Mouse (Mus musculus) midbrain, embryonic 11.5 days (tissue): ENCODE measurements around the gene Nepro. TPM values are rescaled to one million over a fixed set of nuclear protein-coding genes. Genes with fewer than 3 reads are reported as not detected.

ENCODE experiments used
- ATAC-seq: fragments of 200-750 bp; cut with Nextera tagmentation; 2 replicates; pipeline ENCODE4 v1.8.0; 2017; ENCODE audit warnings: moderate TSS enrichment, moderate library complexity; ENCODE audit not compliant: low FRiP score
- DNase-seq: peaks from one replicate; pipeline ENCODE4 v3.0.0; 2015; ENCODE audit warnings: low spot score; ENCODE audit errors: missing footprints
- H3K27ac ChIP-seq: fragments of 300-500 bp; sonication (generic); 2 replicates; pipeline ENCODE4 v1.5.1; 2014; ENCODE audit warnings: low read depth, low read length
- H3K27me3 ChIP-seq: fragments of 300-500 bp; sonication (generic); 2 replicates; pipeline ENCODE4 v1.6.1; 2014; ENCODE audit warnings: mild to moderate bottlenecking, low read length, moderate library complexity, mixed read lengths; ENCODE audit not compliant: control insufficient read depth, insufficient read depth
- H3K36me3 ChIP-seq: fragments of 300-500 bp; sonication (generic); 2 replicates; pipeline ENCODE4 v1.6.1; 2014; ENCODE audit warnings: mild to moderate bottlenecking, low read length, moderate library complexity, mixed read lengths; ENCODE audit not compliant: control insufficient read depth, insufficient read depth
- H3K4me1 ChIP-seq: fragments of 300-500 bp; sonication (generic); 2 replicates; pipeline ENCODE4 v1.6.1; 2014; ENCODE audit warnings: low read length; ENCODE audit not compliant: control insufficient read depth, insufficient read depth
- H3K4me2 ChIP-seq: fragments of 300-500 bp; sonication (generic); 2 replicates; pipeline ENCODE4 v1.6.1; 2014; ENCODE audit warnings: mild to moderate bottlenecking, moderate library complexity
- H3K4me3 ChIP-seq: fragments of 300-500 bp; sonication (generic); 2 replicates; pipeline ENCODE4 v1.5.1; 2014; ENCODE audit warnings: low read depth, low read length
- H3K9ac ChIP-seq: fragments of 300-500 bp; sonication (generic); 2 replicates; pipeline ENCODE4 v1.6.1; 2014; ENCODE audit warnings: low read length
- H3K9me3 ChIP-seq: fragments of 300-500 bp; sonication (generic); 2 replicates; pipeline ENCODE4 v1.6.1; 2016; ENCODE audit warnings: low read length; ENCODE audit not compliant: control insufficient read depth
- WGBS: fragments of 180-500 bp; shearing (Covaris S2); extraction: QIAGEN DNeasy Blood & Tissue Kit; methylation state at CpG from one replicate; pipeline ENCODE4 v1.1.7; 2014; 5-methylcytosine and 5-hydroxymethylcytosine counted together
- polyA plus RNA-seq: library from polyadenylated mRNA; unstranded; fragments of >200 nt; fragmentation: Nextera tagmentation; extraction: Ambion mirVana; gene quantifications from 2 replicates; pipeline ENCODE4 v1.2.1, GENCODE M21; 2014

The Nepro gene
- polyA plus RNA-seq, 1 experiment from 2014 or later = 10.5 TPM

- H3K27me3 ChIP-seq = no peaks in the 10 kb centered on the region
- no peaks in the 10 kb centered on the region for H3K9me3 ChIP-seq
- ATAC-seq (no peak), DNase-seq (no peak)
- peaks cover 7% of the 10 kb centered on the region; the same call in 1 of the 2 replicates for H3K36me3 ChIP-seq
- H3K4me2 ChIP-seq = no peak overlapping the region
- H3K4me3 ChIP-seq = no peak overlapping the region
- H3K9ac ChIP-seq = no peak overlapping the region
- H3K27ac ChIP-seq = no peak overlapping the region
- WGBS = 96% methylated on average over 1 of the region's 1 CpGs
- H3K4me1 ChIP-seq = peaks cover 13% of the 10 kb centered on the region
Measured at GRCm38 (mm10) chr16:44742753-44743152, 18.7 kb downstream of the Nepro start.

DNA sequence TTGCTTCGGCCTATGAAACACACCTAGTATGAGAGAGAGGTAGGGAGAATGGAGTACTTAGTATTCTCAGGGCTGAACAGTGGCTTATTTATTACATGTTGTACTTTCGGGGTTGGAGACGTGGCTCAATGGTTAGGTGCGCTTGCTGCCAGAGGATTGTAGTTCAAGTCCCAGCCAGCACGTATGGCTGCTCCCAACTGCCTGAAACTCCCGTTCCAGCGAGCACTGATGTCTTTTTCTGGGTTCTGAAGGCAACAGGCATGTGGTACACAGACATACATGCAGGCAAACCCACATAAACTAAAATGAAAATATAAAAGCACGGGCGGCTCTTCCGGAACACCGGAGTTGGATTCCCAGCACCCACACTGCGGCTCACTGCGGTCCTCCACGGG lies 21.4 kb downstream of the Nepro start:
- H3K9ac ChIP-seq = peak overlapping the region; percentile 92
- DNase-seq (no peak), ATAC-seq (peak; percentile 39)
- H3K4me1 ChIP-seq = peaks cover 13% of the 10 kb centered on the region
- 0 out of 2 replicates have a peak, but pooled peaks cover 4% of the 10 kb centered on the region for H3K36me3 ChIP-seq
- WGBS = 9% methylated on average over 14 of the region's 14 CpGs
- peak overlapping the region; percentile 74 for H3K4me3 ChIP-seq
- H3K9me3 ChIP-seq = no peaks in the 10 kb centered on the region
- peak overlapping the region; percentile 82 for H3K4me2 ChIP-seq
- peak overlapping the region; percentile 91 for H3K27ac ChIP-seq
- H3K27me3 ChIP-seq = no peaks in the 10 kb centered on the region

DNA sequence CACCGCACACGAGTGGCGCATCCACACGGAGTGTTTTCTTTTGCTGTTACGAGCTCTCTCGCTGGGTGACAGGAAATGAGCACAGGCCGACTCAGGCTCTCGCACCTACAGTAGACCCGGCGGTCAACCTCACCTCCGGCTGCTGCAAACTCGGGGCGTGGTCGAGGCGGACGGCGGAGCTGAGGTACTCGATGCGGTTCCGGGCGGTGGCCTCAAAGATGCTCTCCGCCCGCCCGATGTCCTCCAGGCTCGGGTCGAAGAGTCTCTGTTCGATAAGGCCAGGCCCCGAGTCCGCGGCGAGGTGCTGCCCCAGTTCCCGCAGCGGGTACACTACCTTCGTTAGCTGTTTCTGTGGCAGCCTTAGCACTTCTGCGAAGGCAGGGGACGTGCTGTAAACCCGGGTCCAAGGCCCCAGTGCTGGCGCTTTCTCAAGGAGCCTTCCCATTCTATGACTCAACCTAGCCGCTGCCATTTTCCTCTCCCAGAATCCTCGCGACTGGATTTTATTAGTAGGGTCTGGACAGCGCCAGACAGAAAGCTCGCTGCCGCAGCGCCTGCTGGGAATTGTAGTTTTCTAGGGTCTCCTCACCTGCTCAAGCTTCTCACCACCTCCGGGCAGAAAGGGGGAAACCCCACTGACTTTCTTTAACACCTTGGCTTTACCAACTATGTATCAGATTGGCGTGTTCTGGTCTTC lies 21.9 kb downstream of the Nepro start, which contains the start of gene Gtpbp8:
TSS of gene Gtpbp8 (minus strand) at position 498 of the 697 bp plus-strand sequence.
- H3K4me2 ChIP-seq = peak within 1 kb of the TSS; percentile 82
- H3K27me3 ChIP-seq = no peaks in the 10 kb centered on the region
- DNase-seq (peak; percentile 98), ATAC-seq (peak; percentile 95)
- peak within 1 kb of the TSS; percentile 74 for H3K4me3 ChIP-seq
- H3K27ac ChIP-seq = peak within 1 kb of the TSS; percentile 91
- H3K9me3 ChIP-seq = no peaks in the 10 kb centered on the region
- whole genome bisulfite sequencing = under 1% methylated on average over 47 of the region's 47 CpGs
- peaks cover 13% of the 10 kb centered on the region for H3K4me1 ChIP-seq
- peak within 1 kb of the TSS; percentile 92 for H3K9ac ChIP-seq
- H3K36me3 ChIP-seq = 0 out of 2 replicates have a peak, but pooled peaks cover 4% of the 10 kb centered on the region

GRCm38 (mm10) chr16:44748007-44748406 lies 23.9 kb downstream of the Nepro start:
- H3K9ac ChIP-seq = no peak overlapping the region
- H3K27ac ChIP-seq = no peak overlapping the region
- peaks cover 13% of the 10 kb centered on the region for H3K4me1 ChIP-seq
- no peaks in the 10 kb centered on the region for H3K9me3 ChIP-seq
- ATAC-seq (no peak), DNase-seq (no peak)
- no peaks in the 10 kb centered on the region for H3K36me3 ChIP-seq
- 65% methylated on average over 3 of the region's 3 CpGs for WGBS
- H3K4me3 ChIP-seq = no peak overlapping the region
- no peaks in the 10 kb centered on the region for H3K27me3 ChIP-seq
- no peak overlapping the region for H3K4me2 ChIP-seq

DNA sequence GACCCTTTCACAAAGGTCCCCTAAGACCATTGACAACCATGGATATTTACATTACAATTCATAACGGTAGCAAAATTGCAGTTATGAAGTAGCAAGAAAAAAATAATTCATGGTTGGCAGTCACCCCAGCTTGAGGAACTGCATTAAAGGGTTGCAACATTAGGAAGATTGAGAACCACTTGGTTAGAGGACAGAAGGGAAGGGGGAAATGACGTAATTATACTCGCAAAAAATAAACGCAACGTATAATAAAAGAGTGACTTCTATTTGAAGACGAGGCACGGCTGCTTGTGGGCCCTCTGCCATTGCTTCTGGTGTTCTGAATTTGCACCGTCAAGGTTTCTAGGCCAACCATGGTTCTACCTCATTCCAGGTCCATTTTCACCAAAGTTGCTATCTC lies 33.6 kb downstream of the Nepro start:
- no peak overlapping the region for H3K4me2 ChIP-seq
- ATAC-seq (no peak), DNase-seq (no peak)
- H3K9me3 ChIP-seq = no peaks in the 10 kb centered on the region
- H3K4me1 ChIP-seq = no peaks in the 10 kb centered on the region
- H3K27me3 ChIP-seq = no peaks in the 10 kb centered on the region
- no peak overlapping the region for H3K27ac ChIP-seq
- H3K4me3 ChIP-seq = no peak overlapping the region
- no peaks in the 10 kb centered on the region for H3K36me3 ChIP-seq
- no peak overlapping the region for H3K9ac ChIP-seq
- 94% methylated on average over 8 of the region's 8 CpGs for WGBS

DNA sequence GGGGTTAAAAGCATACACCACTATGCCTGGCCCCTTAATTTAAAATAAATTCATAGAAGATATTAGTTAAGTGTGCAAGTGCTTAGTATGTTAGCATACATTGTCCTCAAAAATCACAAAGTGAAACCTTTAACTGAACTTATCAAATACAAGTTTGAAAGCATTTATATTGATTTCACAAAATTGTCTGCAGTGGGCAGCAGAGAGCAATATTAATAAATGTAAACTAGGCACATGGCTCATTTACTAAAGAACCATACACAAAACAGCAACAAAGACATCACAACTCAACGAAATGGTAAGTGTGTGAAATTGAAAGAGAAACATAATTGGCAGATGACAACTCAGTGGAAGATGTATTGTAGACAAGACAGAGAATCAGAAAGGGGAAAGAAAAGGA lies 37.7 kb downstream of the Nepro start:
- DNase-seq = no peak
- ATAC-seq = no peak
- Histone ChIP-seq H3K4me2 (no peak overlapping the region), H3K36me3 (no peaks in the 10 kb centered on the region), H3K27me3 (no peaks in the 10 kb centered on the region), H3K4me3 (no peak overlapping the region), H3K4me1 (no peaks in the 10 kb centered on the region), H3K9ac (no peak overlapping the region), H3K9me3 (no peaks in the 10 kb centered on the region), H3K27ac (no peak overlapping the region)
- 68% methylated on average over 1 of the region's 1 CpGs for WGBS

DNA sequence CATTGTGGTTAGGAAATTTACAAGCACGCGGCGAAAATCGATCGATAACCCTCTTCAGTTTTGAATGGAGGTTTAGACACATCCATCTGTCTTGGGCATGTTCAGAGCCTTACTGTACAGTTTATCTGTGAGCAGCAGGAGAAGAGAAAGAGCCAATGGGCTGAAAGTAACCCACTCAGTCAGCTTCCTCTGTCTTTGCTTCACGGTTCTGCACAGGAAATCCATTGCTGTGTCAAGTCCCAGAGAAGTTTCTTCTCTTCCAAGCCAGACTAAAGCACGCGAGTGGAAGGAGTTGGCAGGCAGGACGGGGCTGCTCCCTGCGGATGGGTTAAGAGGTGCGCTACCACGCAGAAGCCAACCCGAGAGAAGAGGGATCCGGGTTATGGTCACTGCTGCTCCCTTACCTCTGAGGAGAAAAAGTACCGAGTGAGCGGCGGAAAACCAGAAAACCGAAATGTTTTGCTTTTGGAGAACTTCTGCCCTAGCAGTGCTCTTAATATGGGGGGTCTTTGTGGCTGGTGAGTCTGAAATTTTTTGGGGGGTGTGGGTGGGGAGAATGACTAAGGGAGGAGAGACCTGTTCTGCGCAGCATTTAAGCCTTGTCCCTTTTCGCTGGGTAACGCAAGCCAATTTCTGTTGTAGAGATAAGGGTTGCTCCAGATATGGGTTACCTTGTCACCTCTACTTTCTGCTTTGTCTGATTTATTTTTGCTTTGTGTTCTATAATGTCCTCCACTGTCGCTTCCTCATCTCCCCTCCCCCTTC lies 41.6 kb downstream of the Nepro start, which contains the start of gene Cd200r1:
TSS of gene Cd200r1 (plus strand) at position 182 of the 765 bp plus-strand sequence.
- 82% methylated on average over 22 of the region's 22 CpGs for WGBS
- DNase-seq = no peak

DNA sequence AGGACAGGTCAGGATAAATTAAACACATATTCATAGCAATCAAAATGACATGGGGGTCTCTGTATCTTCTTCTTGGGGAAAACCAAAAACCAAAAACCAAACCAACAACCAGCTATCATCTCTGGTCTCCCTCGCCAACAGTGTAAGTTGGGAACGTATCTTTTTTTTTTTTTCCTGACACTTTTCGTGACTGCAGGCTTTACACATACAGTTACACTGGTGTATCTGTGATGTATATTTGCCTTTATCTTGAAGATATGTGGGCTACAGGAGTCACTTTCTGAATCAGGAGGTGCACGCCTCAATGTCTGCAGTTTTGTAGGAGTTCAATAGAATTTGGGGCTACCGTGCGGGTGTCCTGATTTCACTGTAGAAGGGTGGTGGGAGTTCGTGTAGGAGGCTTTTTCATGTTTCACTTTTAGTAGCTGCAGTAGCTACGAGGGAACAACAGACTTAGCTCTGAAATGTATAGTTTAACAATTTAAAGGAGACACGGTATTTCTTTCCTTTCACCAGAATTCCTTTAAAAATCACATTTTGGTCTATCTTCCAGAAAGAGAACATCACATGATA lies 42.3 kb downstream of the Nepro start:
- 90% methylated on average over 9 of the region's 9 CpGs for WGBS
- no peaks in the 10 kb centered on the region for H3K36me3 ChIP-seq
- ATAC-seq (no peak), DNase-seq (no peak)
- H3K4me1 ChIP-seq = no peaks in the 10 kb centered on the region
- H3K27ac ChIP-seq = no peak overlapping the region
- no peaks in the 10 kb centered on the region for H3K9me3 ChIP-seq
- no peak overlapping the region for H3K4me3 ChIP-seq
- H3K9ac ChIP-seq = no peak overlapping the region
- no peak overlapping the region for H3K4me2 ChIP-seq
- H3K27me3 ChIP-seq = no peaks in the 10 kb centered on the region

More for the DNA sequence above, 41.6 kb downstream of the Nepro start, which contains the start of gene Cd200r1:
- Histone ChIP-seq H3K36me3 (no peaks in the 10 kb centered on the region), H3K4me3 (no peak within 1 kb of the TSS), H3K9ac (no peak within 1 kb of the TSS), H3K27ac (no peak within 1 kb of the TSS), H3K4me2 (no peak within 1 kb of the TSS), H3K27me3 (no peaks in the 10 kb centered on the region), H3K4me1 (no peaks in the 10 kb centered on the region), H3K9me3 (no peaks in the 10 kb centered on the region)
- ATAC-seq = no peak

DNA sequence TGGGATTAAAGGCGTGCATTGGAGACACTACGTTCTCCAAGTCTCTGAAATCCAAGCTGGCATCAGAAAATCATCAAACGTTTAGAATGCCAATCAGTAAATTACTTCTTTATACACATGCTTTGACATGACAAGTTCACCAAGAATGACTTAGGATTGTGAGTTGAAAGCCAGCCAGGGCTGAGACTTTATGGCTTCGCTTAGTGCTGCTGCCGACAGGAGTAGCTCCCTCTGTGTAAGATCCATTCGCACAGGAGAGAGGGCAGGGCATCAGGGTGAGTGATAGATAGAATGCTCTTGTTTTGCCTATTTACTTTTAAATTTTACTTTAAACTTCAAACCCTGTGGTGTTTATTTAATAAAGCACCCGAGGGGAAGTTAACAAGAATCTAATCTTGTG lies 43.4 kb downstream of the Nepro start:
- no peak overlapping the region for H3K27ac ChIP-seq
- H3K4me3 ChIP-seq = no peak overlapping the region
- no peaks in the 10 kb centered on the region for H3K4me1 ChIP-seq
- no peak overlapping the region for H3K9ac ChIP-seq
- ATAC-seq (no peak), DNase-seq (no peak)
- no peaks in the 10 kb centered on the region for H3K27me3 ChIP-seq
- no peaks in the 10 kb centered on the region for H3K9me3 ChIP-seq
- WGBS = 89% methylated on average over 7 of the region's 7 CpGs
- H3K4me2 ChIP-seq = no peak overlapping the region
- H3K36me3 ChIP-seq = no peaks in the 10 kb centered on the region
